Mouse (Mus musculus): ENCODE measurements around the gene Acaca.

The Acaca gene

GRCm38 (mm10) chr11:84145201-84145798 lies 15.8 kb downstream of the Acaca start:
- DNase-seq (ENCODE audit: inconsistent age in 2 of 2, low spot score in 1 of 2) = no peak

GRCm38 (mm10) chr11:84146081-84146480 lies 16.6 kb downstream of the Acaca start:
- DNase-seq (ENCODE audit: inconsistent age in 2 of 2, low spot score in 1 of 2) = no peak

GRCm38 (mm10) chr11:84150884-84151283 lies 21.4 kb downstream of the Acaca start:
- peak in 1 of 2 experiments; percentile 46 for DNase-seq (ENCODE audit: inconsistent age in 2 of 2, low spot score in 1 of 2)

- DNase-seq (ENCODE audit: inconsistent age in 2 of 2, low spot score in 1 of 2) = no peak
These were observed 27.2 kb downstream of the Acaca start for GRCm38 (mm10) chr11:84156535-84157262.

- DNase-seq (ENCODE audit: inconsistent age in 2 of 2, low spot score in 1 of 2) = no peak
These were observed 34.7 kb downstream of the Acaca start for GRCm38 (mm10) chr11:84164123-84164522.

GRCm38 (mm10) chr11:84164561-84164960 lies 35.1 kb downstream of the Acaca start:
- no peak for DNase-seq (ENCODE audit: inconsistent age in 2 of 2, low spot score in 1 of 2)

- DNase-seq (ENCODE audit: inconsistent age in 2 of 2, low spot score in 1 of 2) = no peak
These were observed 37.6 kb downstream of the Acaca start, which contains the start of gene Gm11437 for GRCm38 (mm10) chr11:84167046-84167526. Gm11437 (minus strand) TSS chr11:84167476.

GRCm38 (mm10) chr11:84168701-84169288 lies 39.3 kb downstream of the Acaca start:
- DNase-seq (ENCODE audit: inconsistent age in 2 of 2, low spot score in 1 of 2) = peak; percentile 39 to 81

GRCm38 (mm10) chr11:84172539-84173435 lies 43.3 kb downstream of the Acaca start:
- DNase-seq (ENCODE audit: inconsistent age in 2 of 2, low spot score in 1 of 2) = peak in 1 of 2 experiments; percentile 50

- DNase-seq (ENCODE audit: inconsistent age in 2 of 2, low spot score in 1 of 2) = peak in 1 of 2 experiments; percentile 52
These were observed 49.1 kb downstream of the Acaca start for GRCm38 (mm10) chr11:84178571-84178970.

- DNase-seq (ENCODE audit: inconsistent age in 2 of 2, low spot score in 1 of 2) = peak; percentile 98 to 99
These were observed 49.9 kb downstream of the Acaca start for GRCm38 (mm10) chr11:84179226-84179953.

GRCm38 (mm10) chr11:84179954-84180598 lies 50.6 kb downstream of the Acaca start:
- DNase-seq (ENCODE audit: inconsistent age in 2 of 2, low spot score in 1 of 2) = peak; percentile 85 to 94

GRCm38 (mm10) chr11:84181286-84181685 lies 51.8 kb downstream of the Acaca start:
- DNase-seq (ENCODE audit: inconsistent age in 2 of 2, low spot score in 1 of 2) = peak in 1 of 2 experiments; percentile 68

- DNase-seq (ENCODE audit: inconsistent age in 2 of 2, low spot score in 1 of 2) = no peak
These were observed 59.1 kb downstream of the Acaca start for GRCm38 (mm10) chr11:84188530-84188929.

GRCm38 (mm10) chr11:84190581-84191233 lies 61.2 kb downstream of the Acaca start:
- DNase-seq (ENCODE audit: inconsistent age in 2 of 2, low spot score in 1 of 2) = no peak

GRCm38 (mm10) chr11:84193249-84193648 lies 63.8 kb downstream of the Acaca start:
- no peak for DNase-seq (ENCODE audit: inconsistent age in 2 of 2, low spot score in 1 of 2)

- DNase-seq (ENCODE audit: inconsistent age in 2 of 2, low spot score in 1 of 2) = no peak
These were observed 65.3 kb downstream of the Acaca start for GRCm38 (mm10) chr11:84194751-84195150.

- DNase-seq (ENCODE audit: inconsistent age in 2 of 2, low spot score in 1 of 2) = peak; percentile 14 to 87
These were observed 68.3 kb downstream of the Acaca start for GRCm38 (mm10) chr11:84197607-84198402.

All from adrenal gland, adult (tissue).